Mouse (Mus musculus) brain, embryonic 14.5 days (tissue): ENCODE data around the gene Tmem54. TPM values are rescaled to one million over a fixed set of nuclear protein-coding genes. Genes with fewer than 3 reads are reported as not detected.
A peak's percentile ranks its signal among the peaks of the same experiment; 100 is the strongest.

Experiments used
- DNase-seq: peaks from one replicate; pipeline ENCODE4 v3.0.0-alpha.2; 2011; ENCODE audit warnings: low read depth
- CTCF ChIP-seq: fragments of 200-500 bp; IDR thresholded peaks from 2 replicates; pipeline ENCODE4 v1.5.1; 2012; ENCODE audit warnings: inconsistent platforms, mild to moderate bottlenecking, moderate library complexity, borderline replicate concordance; ENCODE audit not compliant: insufficient read depth, insufficient read length; ENCODE audit errors: extremely low read depth
- POLR2A ChIP-seq: fragments of 200-500 bp; IDR thresholded peaks from 2 replicates; pipeline ENCODE4 v1.6.1; 2012; ENCODE audit warnings: mild to moderate bottlenecking, inconsistent platforms, borderline replicate concordance; ENCODE audit not compliant: poor library complexity, insufficient read depth, insufficient read length, severe bottlenecking; ENCODE audit errors: extremely low read depth
- polyA plus RNA-seq: library from polyadenylated mRNA; depleted of rRNA; stranded (reverse); fragments of >200 nt; gene quantifications from 2 replicates; pipeline ENCODE4 v1.2.3, GENCODE M21; 2012

Tmem54 gene
- polyA plus RNA-seq, 1 experiment: 0.42 TPM

- DNase-seq: no peak
- TF ChIP-seq CTCF (no peak), POLR2A (no peak)
These were observed 36.5 kb upstream of the Tmem54 start for GRCm38 (mm10) chr4:129068848-129069247.

GRCm38 (mm10) chr4:129079126-129079525 lies 26.2 kb upstream of the Tmem54 start:
- no peak for TF ChIP-seq POLR2A
- no peak for TF ChIP-seq CTCF

GRCm38 (mm10) chr4:129081041-129081440 lies 24.3 kb upstream of the Tmem54 start:
- DNase-seq: no peak
- TF ChIP-seq POLR2A (no peak), CTCF (no peak)

More at GRCm38 (mm10) chr4:129079126-129079525, 26.2 kb upstream of the Tmem54 start:
- no peak for DNase-seq

DNA sequence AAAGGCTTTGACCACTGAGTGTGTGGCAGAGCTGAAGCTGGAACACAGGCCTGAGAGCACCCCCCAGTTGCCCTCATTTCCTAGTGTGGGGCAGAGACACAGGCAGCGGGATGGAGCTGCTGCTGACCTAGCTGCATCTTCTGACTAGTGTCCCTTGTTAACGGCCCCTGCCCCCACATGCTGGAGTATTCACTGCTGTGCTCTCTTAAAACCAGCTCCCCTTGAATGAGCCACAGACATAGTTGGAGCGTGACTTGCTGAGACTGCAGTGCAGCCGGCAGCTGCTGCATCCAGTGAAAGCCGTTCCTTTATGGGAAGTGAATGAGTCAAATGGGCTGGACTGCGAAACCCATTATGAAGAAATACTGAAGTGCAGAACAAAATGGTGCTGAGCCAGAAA lies 23.8 kb upstream of the Tmem54 start:
- TF ChIP-seq CTCF (no peak), POLR2A (no peak)

GRCm38 (mm10) chr4:129081939-129082338 lies 23.4 kb upstream of the Tmem54 start:
- TF ChIP-seq POLR2A (no peak), CTCF (no peak)
- DNase-seq: no peak

More for the DNA sequence above, 23.8 kb upstream of the Tmem54 start:
- peak; percentile 52 for DNase-seq

DNA sequence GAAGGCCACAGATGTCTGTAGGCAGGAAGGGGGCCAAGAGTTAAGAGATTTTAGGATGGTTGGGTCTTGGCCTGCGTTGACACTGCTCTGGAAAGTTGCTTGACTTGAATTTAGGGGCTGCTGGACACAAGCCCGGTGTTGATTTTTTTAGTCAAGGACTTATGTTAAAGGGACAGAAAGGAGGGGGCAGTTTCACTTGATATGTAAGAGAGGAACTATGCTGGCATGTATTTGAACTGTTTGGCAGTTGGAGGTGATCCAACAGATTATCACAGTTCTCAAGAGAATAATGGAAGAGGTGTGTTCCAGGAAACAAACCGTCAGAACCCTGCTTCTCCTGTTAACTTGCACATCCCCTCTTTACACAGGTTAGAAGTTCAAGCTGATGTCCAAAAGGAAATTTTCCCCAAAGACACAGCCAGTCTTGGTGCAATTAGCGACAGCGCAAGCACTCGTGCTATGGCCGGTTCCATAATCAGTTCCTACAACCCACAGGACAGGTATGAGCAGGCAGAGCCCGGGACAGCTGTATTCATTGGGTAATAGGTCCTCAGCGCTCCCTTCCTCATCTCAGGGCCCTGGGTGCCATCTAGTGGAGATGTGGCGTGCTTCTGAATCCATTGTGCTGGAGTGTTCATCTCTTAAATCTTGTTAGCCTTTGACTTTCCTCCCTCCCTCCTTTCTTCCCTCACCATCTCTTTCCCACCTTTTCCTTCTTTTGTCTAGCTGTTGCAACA lies 22.8 kb upstream of the Tmem54 start:
- peak; percentile 86 for DNase-seq
- TF ChIP-seq CTCF (peak; percentile 85), POLR2A (no peak)

DNA sequence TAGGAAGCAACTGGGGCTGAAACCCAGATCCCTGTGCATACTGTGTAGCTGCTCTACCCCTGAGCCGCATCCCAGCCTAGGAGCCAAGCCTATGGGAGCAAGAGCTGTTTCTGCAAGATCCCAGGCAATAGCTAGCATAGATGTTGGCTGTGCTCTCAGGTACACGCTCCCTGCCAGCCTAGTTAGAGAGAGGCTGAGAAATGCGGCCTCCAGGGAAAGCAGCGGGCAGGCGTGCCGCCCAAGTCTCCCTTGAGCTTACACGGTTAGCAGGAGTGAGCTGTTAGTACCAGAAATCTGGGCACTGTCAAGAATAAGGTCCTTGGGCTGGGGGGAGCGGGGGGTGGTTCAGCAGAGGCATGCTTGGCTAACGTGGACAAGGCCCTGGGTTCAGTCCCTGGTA lies 20.5 kb upstream of the Tmem54 start:
- no peak for TF ChIP-seq POLR2A
- no peak for TF ChIP-seq CTCF
- DNase-seq: no peak

DNA sequence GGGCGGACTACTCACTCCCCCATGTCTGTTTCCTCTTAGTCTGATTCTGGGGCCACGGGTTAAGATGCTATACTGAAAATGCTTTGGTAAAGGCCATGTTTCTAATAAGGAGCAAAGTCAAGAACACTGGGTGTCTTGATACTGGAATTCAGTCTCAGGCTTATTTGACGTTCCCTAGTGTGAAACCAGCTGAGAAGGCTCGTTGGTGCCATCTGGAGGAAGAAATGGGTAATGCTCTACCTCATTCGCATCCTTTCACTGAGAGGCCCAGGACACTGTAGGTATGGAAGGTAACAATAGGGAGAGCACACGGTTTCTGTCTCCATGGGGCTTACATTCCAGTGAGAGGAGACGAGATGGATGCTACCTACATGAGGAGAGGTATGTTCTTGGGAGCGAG lies 19.3 kb upstream of the Tmem54 start:
- DNase-seq: peak; percentile 80
- TF ChIP-seq POLR2A: no peak
- peak; percentile 81; the same call in 1 of the 2 replicates for TF ChIP-seq CTCF

DNA sequence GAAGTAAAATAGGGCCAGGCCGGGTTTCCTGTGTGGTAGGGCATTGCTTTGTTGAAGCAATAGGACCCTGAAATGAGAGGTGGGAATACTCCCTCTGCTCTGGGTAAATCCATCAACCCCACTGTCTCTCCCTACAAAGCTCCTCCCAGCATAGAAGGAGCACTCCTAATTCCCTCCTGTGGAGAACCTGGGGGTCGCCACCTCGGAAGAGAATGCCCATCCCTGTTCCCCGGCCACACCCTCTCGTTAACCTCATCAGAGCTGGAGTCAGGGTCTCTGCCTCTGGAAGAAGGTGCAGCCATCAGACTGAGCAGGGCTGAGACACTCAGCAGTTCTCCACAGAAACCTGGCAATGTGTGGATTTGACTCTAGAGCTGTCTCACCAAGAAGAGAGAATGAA lies 17.5 kb upstream of the Tmem54 start:
- TF ChIP-seq CTCF (no peak), POLR2A (no peak)
- DNase-seq: no peak

DNA sequence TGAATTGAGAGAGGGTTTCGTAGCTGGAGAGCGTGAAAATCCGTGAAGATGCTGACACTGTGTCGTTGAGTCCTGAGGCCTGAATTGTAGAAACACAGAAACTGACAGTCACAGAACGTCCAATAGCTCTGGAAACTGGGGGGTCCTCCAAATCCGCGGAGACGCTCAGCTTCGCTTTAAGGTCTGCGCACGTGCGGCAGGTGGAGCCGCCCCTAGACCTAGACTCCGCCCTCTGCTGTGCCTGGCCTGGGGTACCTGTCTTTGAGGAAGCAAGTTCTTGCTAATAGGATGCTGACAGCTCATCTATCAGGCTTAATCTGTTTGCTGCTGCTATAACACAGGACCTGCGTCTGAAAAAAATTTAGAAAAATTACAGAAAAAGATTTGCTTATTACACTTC lies 10.1 kb upstream of the Tmem54 start:
- TF ChIP-seq POLR2A (no peak), CTCF (no peak)
- DNase-seq: no peak

DNA sequence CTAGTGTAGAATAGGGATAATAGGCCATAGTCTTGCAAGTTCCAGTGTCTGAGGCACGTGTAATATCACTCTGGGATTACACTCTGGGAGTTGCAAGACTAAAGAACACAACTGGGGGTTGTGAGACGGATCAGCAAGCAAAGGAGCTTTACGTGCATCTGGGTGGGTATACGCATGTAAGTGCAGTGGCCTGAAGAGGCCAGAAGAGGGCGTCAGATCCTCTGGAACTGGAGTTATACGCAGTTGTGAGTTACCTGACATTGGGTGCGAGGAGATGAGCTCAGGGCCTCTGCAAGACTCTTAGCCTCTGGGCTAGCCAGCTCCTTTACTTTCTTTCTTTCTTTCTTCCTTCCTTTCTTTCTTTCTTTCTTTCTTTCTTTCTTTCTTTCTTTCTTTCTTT lies 8.3 kb upstream of the Tmem54 start:
- DNase-seq: no peak
- TF ChIP-seq POLR2A: no peak

DNA sequence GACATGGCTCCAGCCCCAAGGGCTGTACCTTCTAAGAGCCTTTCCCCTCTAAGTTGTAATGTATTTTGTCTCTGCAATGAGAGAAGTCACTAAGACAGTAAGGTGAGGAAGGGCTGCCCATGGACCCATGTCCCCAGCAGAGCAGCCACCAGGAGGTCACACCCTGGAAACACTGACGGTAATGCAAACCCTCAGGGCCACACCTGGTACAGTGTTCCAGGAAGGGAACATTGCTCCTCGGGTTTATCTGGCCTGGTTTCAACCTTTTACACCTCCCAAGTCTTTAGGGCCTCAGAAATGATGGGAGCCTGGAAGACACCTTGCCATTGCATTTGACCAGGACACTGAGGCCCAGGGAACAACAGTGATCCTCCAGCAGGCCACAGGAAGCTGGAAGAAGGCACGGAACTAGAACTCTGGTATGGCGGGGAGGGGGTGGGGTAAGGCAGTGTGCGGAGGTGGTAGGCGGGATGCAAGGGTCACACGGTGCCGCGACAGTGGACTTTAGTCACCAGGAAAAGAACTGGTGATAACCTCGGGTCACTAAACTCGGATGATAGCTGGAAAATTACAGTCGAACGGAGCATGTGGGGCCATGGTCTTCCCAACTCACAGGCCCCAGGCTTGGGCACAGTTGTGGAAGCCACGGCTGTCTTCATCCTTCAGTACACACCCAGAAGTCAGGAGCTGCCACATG lies 3.1 kb upstream of the Tmem54 start:
- DNase-seq: no peak

More for the DNA sequence above, 3.1 kb upstream of the Tmem54 start:
- TF ChIP-seq POLR2A (no peak), CTCF (no peak)
